Mouse (Mus musculus) urinary bladder, postnatal 4 days (tissue): ENCODE data around the gene Ifnz.
"Not testable (repeated sequence)": the region's sequence is repeated elsewhere in the genome, so short reads cannot be mapped to it uniquely, and the experiment has no call there.

Experiments
- DNase-seq, 2 experiments: peaks; one replicate each; pipeline ENCODE4 v3.0.0; 2021 to 2022; ENCODE audit warnings: low spot score in 2 of 2

Ifnz gene

DNA sequence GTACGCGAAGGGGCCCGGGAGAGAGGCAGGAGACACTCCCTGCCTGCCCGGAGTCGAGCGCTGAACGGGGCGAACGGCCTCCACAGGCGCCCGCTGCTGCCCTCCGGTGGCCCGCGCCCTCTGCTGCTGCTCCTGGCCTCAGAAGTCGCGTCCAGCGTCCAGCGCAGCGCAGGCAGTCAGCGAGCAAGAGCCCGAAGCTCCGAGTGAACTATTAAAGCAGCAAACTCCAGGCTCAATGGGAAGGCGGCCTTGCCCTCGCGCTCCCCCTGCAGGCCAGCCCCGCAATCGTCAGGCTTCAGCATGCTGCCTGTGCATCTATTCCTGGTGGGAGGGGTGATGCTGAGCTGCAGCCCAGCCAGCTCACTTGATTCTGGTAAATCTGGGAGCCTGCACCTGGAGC is 3.5 kb downstream of the Ifnz start, which contains the start of gene Gm13276:
Gene Gm13276, plus strand, starts transcription at position 301 of the 400 bp plus-strand sequence.
- not testable (repeated sequence) for DNase-seq

DNA sequence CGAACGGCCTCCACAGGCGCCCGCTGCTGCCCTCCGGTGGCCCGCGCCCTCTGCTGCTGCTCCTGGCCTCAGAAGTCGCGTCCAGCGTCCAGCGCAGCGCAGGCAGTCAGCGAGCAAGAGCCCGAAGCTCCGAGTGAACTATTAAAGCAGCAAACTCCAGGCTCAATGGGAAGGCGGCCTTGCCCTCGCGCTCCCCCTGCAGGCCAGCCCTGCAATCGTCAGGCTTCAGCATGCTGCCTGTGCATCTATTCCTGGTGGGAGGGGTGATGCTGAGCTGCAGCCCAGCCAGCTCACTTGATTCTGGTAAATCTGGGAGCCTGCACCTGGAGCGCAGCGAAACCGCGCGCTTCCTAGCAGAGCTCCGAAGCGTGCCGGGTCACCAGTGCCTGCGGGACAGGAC is 6.5 kb downstream of the Ifnz start, which contains the start of gene Gm13277:
Gene Gm13277, plus strand, starts transcription at position 231 of the 400 bp plus-strand sequence.
- DNase-seq, result peak; percentile 59 to 60

DNA sequence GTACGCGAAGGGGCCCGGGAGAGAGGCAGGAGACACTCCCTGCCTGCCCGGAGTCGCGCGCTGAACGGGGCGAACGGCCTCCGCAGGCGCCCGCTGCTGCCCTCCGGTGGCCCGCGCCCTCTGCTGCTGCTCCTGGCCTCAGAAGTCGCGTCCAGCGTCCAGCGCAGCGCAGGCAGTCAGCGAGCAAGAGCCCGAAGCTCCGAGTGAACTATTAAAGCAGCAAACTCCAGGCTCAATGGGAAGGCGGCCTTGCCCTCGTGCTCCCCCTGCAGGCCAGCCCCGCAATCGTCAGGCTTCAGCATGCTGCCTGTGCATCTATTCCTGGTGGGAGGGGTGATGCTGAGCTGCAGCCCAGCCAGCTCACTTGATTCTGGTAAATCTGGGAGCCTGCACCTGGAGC is 9.3 kb downstream of the Ifnz start, which contains the start of gene Gm13278:
Gene Gm13278, plus strand, starts transcription at position 301 of the 400 bp plus-strand sequence.
- not testable (repeated sequence) for DNase-seq

DNA sequence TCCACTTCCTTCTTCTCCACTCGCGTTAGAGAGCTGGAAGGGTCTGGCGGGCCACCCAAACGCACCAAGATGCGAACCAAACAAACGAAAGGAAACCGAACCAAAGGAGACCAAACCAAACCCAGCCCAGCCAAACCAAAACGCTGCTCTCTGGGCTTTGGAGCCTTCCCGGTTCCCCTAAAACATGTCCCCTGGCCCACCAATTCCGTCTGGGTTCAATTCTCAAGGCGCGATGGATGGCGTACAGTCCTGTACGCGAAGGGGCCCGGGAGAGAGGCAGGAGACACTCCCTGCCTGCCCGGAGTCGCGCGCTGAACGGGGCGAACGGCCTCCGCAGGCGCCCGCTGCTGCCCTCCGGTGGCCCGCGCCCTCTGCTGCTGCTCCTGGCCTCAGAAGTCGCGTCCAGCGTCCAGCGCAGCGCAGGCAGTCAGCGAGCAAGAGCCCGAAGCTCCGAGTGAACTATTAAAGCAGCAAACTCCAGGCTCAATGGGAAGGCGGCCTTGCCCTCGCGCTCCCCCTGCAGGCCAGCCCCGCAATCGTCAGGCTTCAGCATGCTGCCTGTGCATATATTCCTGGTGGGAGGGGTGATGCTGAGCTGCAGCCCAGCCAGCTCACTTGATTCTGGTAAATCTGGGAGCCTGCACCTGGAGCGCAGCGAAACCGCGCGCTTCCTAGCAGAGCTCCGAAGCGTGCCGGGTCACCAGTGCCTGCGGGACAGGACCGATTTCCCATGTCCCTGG is 12.2 kb downstream of the Ifnz start, which contains the start of gene Gm13275:
Gene Gm13275, plus strand, starts transcription at position 552 of the 740 bp plus-strand sequence.
- DNase-seq, result peak; percentile 75 to 79

DNA sequence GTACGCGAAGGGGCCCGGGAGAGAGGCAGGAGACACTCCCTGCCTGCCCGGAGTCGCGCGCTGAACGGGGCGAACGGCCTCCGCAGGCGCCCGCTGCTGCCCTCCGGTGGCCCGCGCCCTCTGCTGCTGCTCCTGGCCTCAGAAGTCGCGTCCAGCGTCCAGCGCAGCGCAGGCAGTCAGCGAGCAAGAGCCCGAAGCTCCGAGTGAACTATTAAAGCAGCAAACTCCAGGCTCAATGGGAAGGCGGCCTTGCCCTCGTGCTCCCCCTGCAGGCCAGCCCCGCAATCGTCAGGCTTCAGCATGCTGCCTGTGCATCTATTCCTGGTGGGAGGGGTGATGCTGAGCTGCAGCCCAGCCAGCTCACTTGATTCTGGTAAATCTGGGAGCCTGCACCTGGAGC is 15.2 kb downstream of the Ifnz start, which contains the start of gene Gm13279:
Gene Gm13279, plus strand, starts transcription at position 301 of the 400 bp plus-strand sequence.
- DNase-seq, result not testable (repeated sequence)

DNA sequence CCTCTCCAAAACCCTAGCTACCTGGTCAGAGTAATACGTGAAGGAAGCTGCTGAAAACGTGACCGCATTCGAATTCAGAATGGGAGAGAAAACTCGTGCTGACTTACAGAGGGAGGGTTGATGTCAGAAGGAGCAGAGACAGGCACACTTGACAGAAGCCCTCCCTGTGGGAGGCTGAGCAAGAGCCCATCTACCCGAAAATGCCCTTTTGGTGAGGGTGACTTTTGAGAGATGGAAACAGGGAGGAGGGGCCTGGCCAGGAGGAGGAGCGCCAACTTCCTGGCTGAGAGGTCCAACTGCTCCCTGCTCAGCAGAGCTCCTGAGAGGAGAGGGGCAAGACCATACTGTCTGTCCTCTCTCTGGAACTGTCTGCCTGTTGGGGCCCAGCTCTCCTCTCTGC is 17.4 kb downstream of the Ifnz start, which contains the start of gene Gm13285:
Gene Gm13285, plus strand, starts transcription at position 301 of the 400 bp plus-strand sequence.
- not testable (repeated sequence) for DNase-seq

DNA sequence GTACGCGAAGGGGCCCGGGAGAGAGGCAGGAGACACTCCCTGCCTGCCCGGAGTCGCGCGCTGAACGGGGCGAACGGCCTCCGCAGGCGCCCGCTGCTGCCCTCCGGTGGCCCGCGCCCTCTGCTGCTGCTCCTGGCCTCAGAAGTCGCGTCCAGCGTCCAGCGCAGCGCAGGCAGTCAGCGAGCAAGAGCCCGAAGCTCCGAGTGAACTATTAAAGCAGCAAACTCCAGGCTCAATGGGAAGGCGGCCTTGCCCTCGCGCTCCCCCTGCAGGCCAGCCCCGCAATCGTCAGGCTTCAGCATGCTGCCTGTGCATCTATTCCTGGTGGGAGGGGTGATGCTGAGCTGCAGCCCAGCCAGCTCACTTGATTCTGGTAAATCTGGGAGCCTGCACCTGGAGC is 21.0 kb downstream of the Ifnz start, which contains the start of gene Gm13287:
Gene Gm13287, plus strand, starts transcription at position 301 of the 400 bp plus-strand sequence.
- DNase-seq, result not testable (repeated sequence)

DNA sequence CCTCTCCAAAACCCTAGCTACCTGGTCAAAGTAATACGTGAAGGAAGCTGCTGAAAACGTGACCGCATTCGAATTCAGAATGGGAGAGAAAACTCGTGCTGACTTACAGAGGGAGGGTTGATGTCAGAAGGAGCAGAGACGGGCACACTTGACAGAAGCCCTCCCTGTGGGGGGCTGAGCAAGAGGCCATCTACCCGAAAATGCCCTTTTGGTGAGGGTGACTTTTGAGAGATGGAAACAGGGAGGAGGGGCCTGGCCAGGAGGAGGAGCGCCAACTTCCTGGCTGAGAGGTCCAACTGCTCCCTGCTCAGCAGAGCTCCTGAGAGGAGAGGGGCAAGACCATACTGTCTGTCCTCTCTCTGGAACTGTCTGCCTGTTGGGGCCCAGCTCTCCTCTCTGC is 23.3 kb downstream of the Ifnz start, which contains the start of gene Gm13288:
Gene Gm13288, plus strand, starts transcription at position 301 of the 400 bp plus-strand sequence.
- not testable (repeated sequence) for DNase-seq

DNA sequence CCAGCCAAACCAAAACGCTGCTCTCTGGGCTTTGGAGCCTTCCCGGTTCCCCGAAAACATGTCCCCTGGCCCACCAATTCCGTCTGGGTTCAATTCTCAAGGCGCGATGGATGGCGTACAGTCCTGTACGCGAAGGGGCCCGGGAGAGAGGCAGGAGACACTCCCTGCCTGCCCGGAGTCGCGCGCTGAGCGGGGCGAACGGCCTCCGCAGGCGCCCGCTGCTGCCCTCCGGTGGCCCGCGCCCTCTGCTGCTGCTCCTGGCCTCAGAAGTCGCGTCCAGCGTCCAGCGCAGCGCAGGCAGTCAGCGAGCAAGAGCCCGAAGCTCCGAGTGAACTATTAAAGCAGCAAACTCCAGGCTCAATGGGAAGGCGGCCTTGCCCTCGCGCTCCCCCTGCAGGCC is 23.8 kb downstream of the Ifnz start:
- DNase-seq, result peak in 1 of 2 experiments; percentile 28

DNA sequence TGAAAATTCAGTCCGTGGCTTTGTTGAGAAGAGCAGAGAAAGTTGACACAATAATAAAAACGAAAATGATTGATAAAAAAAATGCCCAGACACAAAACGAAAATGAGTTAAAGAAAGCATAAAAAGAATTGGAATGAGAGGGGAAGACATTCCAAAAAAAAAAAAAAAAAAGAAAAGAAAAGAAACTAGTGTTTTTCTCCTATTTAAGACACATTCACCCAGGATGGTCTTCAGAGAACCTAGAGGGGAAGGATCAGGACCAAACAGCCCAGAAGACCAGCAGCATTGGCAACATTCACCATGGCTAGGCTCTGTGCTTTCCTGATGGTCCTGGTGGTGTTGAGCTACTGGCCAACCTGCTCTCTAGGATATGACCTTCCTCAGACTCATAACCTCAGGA is 34.0 kb downstream of the Ifnz start, which contains the start of gene Ifna7:
Gene Ifna7, plus strand, starts transcription at position 301 of the 400 bp plus-strand sequence.
- DNase-seq, result no peak

DNA sequence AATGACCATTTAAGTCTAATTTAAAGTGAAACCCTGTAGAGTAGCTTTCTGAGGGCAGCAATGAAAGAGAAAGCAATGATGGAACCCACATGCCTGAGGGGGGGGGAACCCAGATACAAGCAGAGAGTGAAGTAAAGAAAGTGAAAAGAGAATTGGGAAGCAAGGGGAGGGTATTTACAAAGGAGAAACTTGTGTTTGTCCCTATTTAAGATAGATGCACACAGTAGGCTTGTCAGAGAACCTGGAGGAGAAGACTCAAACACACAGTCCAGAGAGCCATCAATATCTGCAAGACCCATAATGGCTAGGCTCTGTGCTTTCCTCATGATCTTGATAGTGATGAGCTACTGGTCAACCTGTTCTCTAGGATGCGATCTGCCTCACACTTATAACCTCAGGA is 37.7 kb downstream of the Ifnz start, which contains the start of gene Ifna11:
Gene Ifna11, plus strand, starts transcription at position 301 of the 400 bp plus-strand sequence.
- no peak for DNase-seq

DNA sequence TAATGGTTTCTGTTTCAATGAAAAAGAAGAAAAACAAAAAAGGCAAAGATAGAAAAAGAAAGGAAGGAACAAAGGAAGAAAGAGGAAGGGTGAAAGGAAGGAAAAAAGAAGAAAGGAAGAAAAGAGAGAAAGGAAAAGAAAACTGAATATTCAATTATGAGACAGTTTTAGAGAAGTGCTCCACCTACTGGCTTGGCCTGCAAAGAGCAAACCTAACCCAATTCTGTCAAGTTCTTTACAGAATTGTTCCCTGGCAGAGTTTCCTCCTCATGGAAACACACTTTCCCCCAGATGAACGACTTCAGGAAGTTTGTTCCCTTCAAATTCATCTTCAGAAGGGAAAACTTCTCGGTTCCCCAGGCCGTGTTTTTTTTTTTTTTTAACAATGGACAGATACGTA is 41.1 kb downstream of the Ifnz start:
- DNase-seq, result no peak

DNA sequence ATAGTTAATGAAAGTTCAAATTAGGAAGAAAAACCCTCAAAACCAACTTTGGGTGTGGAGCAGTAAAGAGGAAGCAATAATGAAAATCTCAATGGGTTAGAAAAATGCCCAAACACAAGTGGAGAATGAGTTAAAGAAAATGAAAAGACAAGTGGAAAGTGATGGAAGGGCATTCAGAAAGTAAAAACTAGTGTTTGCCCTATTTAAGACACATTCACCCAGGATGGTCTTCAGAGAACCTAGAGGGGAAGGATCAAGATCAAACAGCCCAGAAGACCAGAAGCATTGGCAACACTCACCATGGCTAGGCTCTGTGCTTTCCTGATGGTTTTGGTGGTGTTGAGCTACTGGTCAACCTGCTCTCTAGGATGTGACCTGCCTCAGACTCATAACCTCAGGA is 45.2 kb downstream of the Ifnz start, which contains the start of gene Ifna6:
Gene Ifna6, plus strand, starts transcription at position 301 of the 400 bp plus-strand sequence.
- not testable (repeated sequence) for DNase-seq

DNA sequence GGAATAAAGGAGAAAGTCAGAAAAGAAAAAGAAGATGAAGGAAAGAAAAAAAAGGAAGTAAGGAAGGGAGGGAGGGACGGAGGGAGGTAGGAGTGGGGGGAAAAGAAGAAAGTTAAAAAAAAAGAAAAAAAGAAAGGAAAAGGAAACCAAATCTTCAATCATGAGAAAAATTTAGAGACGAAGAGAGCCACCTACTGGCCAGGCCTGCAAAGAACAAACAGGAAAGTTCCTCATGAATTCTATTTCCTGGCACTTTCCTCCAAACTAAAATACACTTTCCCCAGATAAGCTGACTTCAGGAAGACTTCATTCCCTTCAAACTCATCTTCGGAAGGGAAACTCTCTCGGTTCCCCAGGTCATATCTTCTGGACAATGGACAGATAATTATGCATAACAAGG is 48.6 kb downstream of the Ifnz start:
- no peak for DNase-seq
